Mouse (Mus musculus): Measurements from ENCODE around the gene Foxd1.

GRCm38 (mm10) chr13:98305257-98305656, 48.8 kb upstream of the Foxd1 start:
- no peak for TF ChIP-seq GATA1 (IDR thresholded peaks at IDR 0.05; ENCODE audit: low read length)
- TF ChIP-seq TAL1 (IDR thresholded peaks at IDR 0.05; ENCODE audit: low read length), result no peak

Data from erythroblast, embryonic 14.5 days (primary cell).